Mouse (Mus musculus) MEL-GATA-1-ER (cell line): ENCODE data around the gene Naa80.
"Not testable (repeated sequence)": the region's sequence is repeated elsewhere in the genome, so short reads cannot be mapped to it uniquely, and the experiment has no call there.

Experiments
- DNase-seq: peaks from one replicate; pipeline ENCODE4 v3.0.0-alpha.2; 2012; ENCODE audit warnings: low read depth; ENCODE audit errors: extremely low read depth

The Naa80 gene

GRCm38 (mm10) chr9:107571534-107572326 is 7.0 kb upstream of the Naa80 start:
- DNase-seq = no peak

GRCm38 (mm10) chr9:107572327-107572662 is 6.4 kb upstream of the Naa80 start:
- no peak for DNase-seq

- DNase-seq = not testable (repeated sequence)
These were observed 4.9 kb upstream of the Naa80 start for GRCm38 (mm10) chr9:107573774-107574173.

- DNase-seq = no peak
These were observed 2.9 kb upstream of the Naa80 start for GRCm38 (mm10) chr9:107575579-107576356.

- DNase-seq = no peak
These were observed 2.2 kb upstream of the Naa80 start, which contains the start of gene Hyal1 for GRCm38 (mm10) chr9:107576357-107577107. Gene Hyal1 (plus strand): TSS chr9:107576927.

GRCm38 (mm10) chr9:107577871-107578270 is 816 bp upstream of the Naa80 start:
- no peak for DNase-seq

GRCm38 (mm10) chr9:107579023-107579900 is 575 bp downstream of the Naa80 start:
- no peak for DNase-seq

- DNase-seq = peak; percentile 93
These were observed 2.0 kb downstream of the Naa80 start, which contains the start of gene Hyal3 for GRCm38 (mm10) chr9:107580501-107581317. Gene Hyal3 (plus strand): TSS chr9:107580818.

- no peak for DNase-seq
These were observed 2.9 kb downstream of the Naa80 start for GRCm38 (mm10) chr9:107581584-107581983.

- no peak for DNase-seq
These were observed 3.9 kb downstream of the Naa80 start for GRCm38 (mm10) chr9:107582509-107583062.

- no peak for DNase-seq
These were observed 4.5 kb downstream of the Naa80 start for GRCm38 (mm10) chr9:107583174-107583573.

- no peak for DNase-seq
These were observed 7.8 kb downstream of the Naa80 start for GRCm38 (mm10) chr9:107586504-107586903.

- DNase-seq = peak; percentile 99
These were observed 8.5 kb downstream of the Naa80 start, which contains the start of gene Ifrd2 for GRCm38 (mm10) chr9:107586974-107587832. Gene Ifrd2 (plus strand): TSS chr9:107587642.

- peak; percentile 87 for DNase-seq
These were observed 9.3 kb downstream of the Naa80 start for GRCm38 (mm10) chr9:107587833-107588639.

- DNase-seq = peak; percentile 87
These were observed 11.5 kb downstream of the Naa80 start for GRCm38 (mm10) chr9:107590058-107590772.

GRCm38 (mm10) chr9:107590773-107591060 is 12.0 kb downstream of the Naa80 start:
- no peak for DNase-seq
